Mouse (Mus musculus) CH12.LX (cell line): ENCODE measurements around the gene Gm13276.
"Not testable (repeated sequence)": the region's sequence is repeated elsewhere in the genome, so short reads cannot be mapped to it uniquely, and the experiment has no call there.

ENCODE experiments used
- CHD1 ChIP-seq: IDR thresholded peaks from 2 replicates; pipeline ENCODE4 v1.6.1; 2012; ENCODE audit warnings: low read depth, low read length, improper control_type of control experiment, inconsistent platforms
- CTCF ChIP-seq, 2 experiments: IDR thresholded peaks in 1 of 2; conservative IDR thresholded peaks in 1 of 2; 2 replicates each; pipeline ENCODE4 v1.5.1; 2011 to 2012; ENCODE audit warnings: low read depth in 2 of 2, low read length in 2 of 2, improper control_type of control experiment in 1 of 2, inconsistent platforms in 1 of 2, mild to moderate bottlenecking in 1 of 2, moderate library complexity in 1 of 2
- ELF1 ChIP-seq: IDR thresholded peaks from 2 replicates; pipeline ENCODE4 v1.6.1; 2014; ENCODE audit warnings: low read depth, mild to moderate bottlenecking, inconsistent platforms, low read length, improper control_type of control experiment
- EP300 ChIP-seq: IDR thresholded peaks from 2 replicates; pipeline ENCODE4 v1.6.1; 2011; ENCODE audit warnings: low read length, improper control_type of control experiment
- ETS1 ChIP-seq: conservative IDR thresholded peaks from 2 replicates; pipeline ENCODE4 v1.6.1; 2012; ENCODE audit warnings: low read depth, mild to moderate bottlenecking, inconsistent platforms, low read length, improper control_type of control experiment, moderate library complexity
- GABPA ChIP-seq: IDR thresholded peaks from 2 replicates; pipeline ENCODE4 v1.6.1; 2012; ENCODE audit warnings: low read depth, low read length, improper control_type of control experiment, inconsistent platforms; ENCODE audit not compliant: insufficient replicate concordance
- MAFK ChIP-seq: IDR thresholded peaks from 2 replicates; pipeline ENCODE4 v1.6.1; 2011; ENCODE audit warnings: low read length, improper control_type of control experiment; ENCODE audit not compliant: insufficient replicate concordance
- MEF2A ChIP-seq: IDR thresholded peaks from 2 replicates; pipeline ENCODE4 v1.6.1; 2014; ENCODE audit warnings: low read depth, mild to moderate bottlenecking, inconsistent platforms, low read length, improper control_type of control experiment, borderline replicate concordance
- MXI1 ChIP-seq: IDR thresholded peaks from 2 replicates; pipeline ENCODE4 v1.6.1; 2011; ENCODE audit warnings: mild to moderate bottlenecking, low read depth, low read length, improper control_type of control experiment
- POLR2A ChIP-seq: IDR thresholded peaks from 2 replicates; pipeline ENCODE4 v1.6.1; 2011; ENCODE audit warnings: low read depth, mild to moderate bottlenecking, improper control_type of control experiment, low read length
- RCOR1 ChIP-seq: conservative IDR thresholded peaks from 2 replicates; pipeline ENCODE4 v1.6.1; 2012; ENCODE audit warnings: low read depth, mild to moderate bottlenecking, inconsistent platforms, low read length, improper control_type of control experiment
- SMC3 ChIP-seq: IDR thresholded peaks from 2 replicates; pipeline ENCODE4 v1.6.1; 2011; ENCODE audit warnings: low read depth, low read length, improper control_type of control experiment
- TCF12 ChIP-seq: IDR thresholded peaks from 2 replicates; pipeline ENCODE4 v1.6.1; 2014; ENCODE audit warnings: low read depth, mild to moderate bottlenecking, inconsistent platforms, low read length, improper control_type of control experiment

- TF ChIP-seq EP300; TCF12; MAFK; ETS1; MEF2A; SMC3; POLR2A; RCOR1; MXI1; CTCF (conservative IDR thresholded peaks at IDR 0.05 in 1 of 2, IDR thresholded peaks at IDR 0.05 in 1 of 2; ENCODE audit: low read depth in 2 of 2, low read length in 2 of 2); CHD1; ELF1; GABPA: not testable (repeated sequence)
Measured at GRCm38 (mm10) chr4:88797097-88797496, 11.6 kb downstream of the Gm13276 start, which contains the start of gene Gm13279.
